Mouse (Mus musculus) embryo, embryonic 11 days (tissue): ENCODE measurements around the gene Tmem45a.
"Not testable (repeated sequence)": the region's sequence is repeated elsewhere in the genome, so short reads cannot be mapped to it uniquely, and the experiment has no call there.

Experiments
- DNase-seq: peaks from one replicate; pipeline ENCODE4 v3.0.0-alpha.2; 2015

Gene Tmem45a

GRCm38 (mm10) chr16:56885824-56886615 lies at the start of gene Tmem45a:
Gene Tmem45a (minus strand): TSS chr16:56886166.
- peak; percentile 92 for DNase-seq

- peak; percentile 5 for DNase-seq
Observed at GRCm38 (mm10) chr16:56928023-56928422, 42.1 kb upstream of the Tmem45a start, which contains the start of gene Lnp1. Gene Lnp1 (minus strand): TSS chr16:56928061.

GRCm38 (mm10) chr16:56920102-56920657 lies 34.2 kb upstream of the Tmem45a start:
- DNase-seq, result peak; percentile 75

- DNase-seq, result no peak
Observed at GRCm38 (mm10) chr16:56917230-56917629, 31.3 kb upstream of the Tmem45a start.

GRCm38 (mm10) chr16:56908986-56909385 lies 23.0 kb upstream of the Tmem45a start:
- DNase-seq, result no peak

- DNase-seq, result not testable (repeated sequence)
Observed at GRCm38 (mm10) chr16:56902206-56902605, 16.2 kb upstream of the Tmem45a start.

GRCm38 (mm10) chr16:56891583-56891982 lies 5.6 kb upstream of the Tmem45a start:
- DNase-seq, result no peak

- DNase-seq, result no peak
Observed at GRCm38 (mm10) chr16:56886616-56887116, 700 bp upstream of the Tmem45a start.

GRCm38 (mm10) chr16:56884811-56885210 lies 1.2 kb downstream of the Tmem45a start:
- no peak for DNase-seq

GRCm38 (mm10) chr16:56873410-56873809 lies 12.6 kb downstream of the Tmem45a start:
- no peak for DNase-seq

GRCm38 (mm10) chr16:56870458-56870857 lies 15.5 kb downstream of the Tmem45a start:
- no peak for DNase-seq

GRCm38 (mm10) chr16:56868361-56868760 lies 17.6 kb downstream of the Tmem45a start:
- no peak for DNase-seq

- DNase-seq, result no peak
Observed at GRCm38 (mm10) chr16:56867591-56867990, 18.4 kb downstream of the Tmem45a start.

- no peak for DNase-seq
Observed at GRCm38 (mm10) chr16:56852841-56853587, 33.0 kb downstream of the Tmem45a start.

GRCm38 (mm10) chr16:56842988-56843387 lies 43.0 kb downstream of the Tmem45a start:
- no peak for DNase-seq

- DNase-seq, result no peak
Observed at GRCm38 (mm10) chr16:56833312-56833711, 52.7 kb downstream of the Tmem45a start.

GRCm38 (mm10) chr16:56831986-56832385 lies 54.0 kb downstream of the Tmem45a start:
- no peak for DNase-seq

- no peak for DNase-seq
Observed at GRCm38 (mm10) chr16:56801370-56802109, 84.4 kb downstream of the Tmem45a start.

GRCm38 (mm10) chr16:56800946-56801345 lies 85.0 kb downstream of the Tmem45a start:
- DNase-seq, result no peak

- peak; percentile 44 for DNase-seq
Observed at GRCm38 (mm10) chr16:56800469-56800868, 85.5 kb downstream of the Tmem45a start.

- DNase-seq, result no peak
Observed at GRCm38 (mm10) chr16:56799541-56800029, 86.4 kb downstream of the Tmem45a start.

- DNase-seq, result no peak
Observed at GRCm38 (mm10) chr16:56798873-56799272, 87.1 kb downstream of the Tmem45a start.
